Mouse (Mus musculus): ENCODE measurements around the gene Birc5.

Birc5 gene

DNA sequence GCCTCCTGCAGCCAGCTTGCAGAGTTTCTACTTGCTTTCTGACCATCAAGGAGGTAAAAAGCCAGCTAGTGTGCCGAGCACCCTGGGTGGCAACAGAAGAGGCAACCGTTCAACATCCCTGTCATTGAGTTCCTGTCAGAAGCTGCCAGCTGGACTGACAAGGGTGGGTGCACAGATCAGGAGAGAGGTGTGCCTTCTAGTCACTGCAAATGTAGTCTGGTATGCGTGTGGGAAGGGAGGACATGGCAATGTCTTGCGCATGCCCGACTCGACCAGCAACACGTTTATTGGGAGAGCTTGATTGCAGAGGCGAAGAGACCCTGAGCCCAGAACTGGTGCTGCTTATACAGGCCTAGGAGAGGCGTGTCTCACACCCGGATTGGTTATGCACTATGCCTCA is 8.4 kb downstream of the Birc5 start:
- no peak for DNase-seq

DNA sequence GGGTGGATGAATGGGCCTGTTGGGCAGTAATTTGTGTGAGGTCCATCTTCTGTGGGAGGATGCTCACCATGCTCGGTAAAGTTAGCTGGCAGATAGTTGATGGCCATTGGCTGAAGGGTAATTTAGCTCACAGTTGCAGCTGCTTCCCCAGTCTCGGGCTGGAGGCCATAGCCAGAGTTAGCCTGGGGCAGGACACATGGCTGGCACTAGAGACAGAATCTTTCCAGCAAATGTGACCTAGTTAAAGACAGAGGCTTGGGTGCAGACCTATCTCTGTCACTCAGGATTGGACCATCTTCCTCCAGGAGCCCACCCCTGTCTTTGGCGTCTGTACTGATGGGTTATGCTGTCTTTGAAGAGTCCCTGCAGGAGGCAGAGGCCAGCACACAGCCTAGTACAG is 9.3 kb downstream of the Birc5 start:
- DNase-seq, result no peak

- peak; percentile 20 to 45 for DNase-seq
Observed at GRCm38 (mm10) chr11:117860601-117861000, 11.6 kb downstream of the Birc5 start, which contains the start of gene Tmem235. Gene Tmem235, plus strand, starts transcription at chr11:117860752.

- DNase-seq, result no peak
Observed at GRCm38 (mm10) chr11:117863174-117863856, 14.3 kb downstream of the Birc5 start.

DNA sequence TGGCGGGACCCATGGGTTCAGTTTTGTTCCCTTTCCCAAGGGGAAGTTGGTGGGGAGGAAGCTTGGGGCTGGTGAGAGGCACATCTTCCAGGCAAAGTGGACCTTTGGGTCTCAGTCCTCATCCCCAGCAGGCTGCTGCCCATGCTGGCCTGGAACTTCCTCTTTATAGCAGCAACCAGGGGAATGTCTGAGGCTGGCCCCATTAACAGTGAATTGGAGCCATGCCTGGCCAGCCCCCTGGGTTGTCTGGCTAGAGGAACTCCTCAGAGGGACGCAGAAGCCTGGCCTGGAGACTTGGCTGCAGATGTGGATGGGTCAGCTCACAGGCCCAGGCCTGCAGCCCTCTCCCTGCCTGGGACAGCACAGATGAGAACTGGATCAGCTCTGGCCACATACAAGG is 15.8 kb downstream of the Birc5 start:
- no peak for DNase-seq

DNA sequence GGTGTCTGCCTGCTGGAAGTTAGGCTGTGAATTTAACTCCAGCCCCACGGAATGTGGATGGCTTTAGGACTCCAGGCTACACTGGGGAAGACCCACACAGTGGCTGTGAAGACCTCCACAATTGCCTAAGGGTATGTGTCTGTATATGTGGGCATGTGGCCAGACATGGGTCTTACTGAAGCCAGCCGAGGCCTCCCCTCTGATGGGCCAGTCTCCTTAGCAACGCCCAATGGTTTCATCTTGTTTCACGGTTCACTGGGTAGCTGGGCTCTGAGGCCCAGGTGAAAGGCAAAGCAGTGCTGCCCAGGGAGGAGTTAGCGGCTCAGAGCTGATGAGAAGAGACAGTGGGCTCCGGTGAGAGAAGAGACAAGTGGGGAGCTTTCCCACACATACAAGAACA is 16.9 kb downstream of the Birc5 start:
- DNase-seq, result no peak

DNA sequence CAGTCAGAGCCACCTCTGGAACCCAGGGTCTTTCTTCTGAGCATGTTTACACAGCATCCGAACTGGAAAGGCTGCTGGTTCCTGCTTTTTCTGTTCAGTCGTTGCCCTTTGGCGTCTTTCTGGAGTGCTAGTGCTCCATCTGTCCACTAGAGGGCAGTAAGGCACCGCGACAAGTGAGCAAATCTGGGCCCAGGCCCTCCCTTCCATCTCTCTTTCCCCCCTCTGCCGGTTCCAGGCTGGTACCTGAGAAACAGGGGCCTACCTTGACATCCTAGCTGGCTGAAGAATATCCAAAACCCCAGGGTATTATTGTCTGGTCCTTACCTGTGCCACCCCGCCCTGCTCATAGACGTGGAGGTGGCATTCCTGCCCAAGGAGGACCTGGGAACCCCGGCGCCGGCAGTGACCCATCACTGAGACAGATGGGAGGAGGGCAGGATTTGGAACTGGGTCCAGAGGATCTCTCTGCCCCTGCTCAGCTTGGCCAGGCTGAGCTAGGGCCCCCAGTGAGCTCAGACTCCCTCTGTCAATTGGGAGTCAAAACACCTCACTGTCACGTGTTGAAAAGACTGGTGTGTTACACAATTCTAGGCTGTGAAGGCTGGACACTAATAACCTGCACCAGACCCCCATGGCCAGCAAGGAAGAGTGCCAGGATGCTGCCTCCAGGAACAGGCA is 21.8 kb downstream of the Birc5 start:
- peak; percentile 77 to 81 for DNase-seq

DNA sequence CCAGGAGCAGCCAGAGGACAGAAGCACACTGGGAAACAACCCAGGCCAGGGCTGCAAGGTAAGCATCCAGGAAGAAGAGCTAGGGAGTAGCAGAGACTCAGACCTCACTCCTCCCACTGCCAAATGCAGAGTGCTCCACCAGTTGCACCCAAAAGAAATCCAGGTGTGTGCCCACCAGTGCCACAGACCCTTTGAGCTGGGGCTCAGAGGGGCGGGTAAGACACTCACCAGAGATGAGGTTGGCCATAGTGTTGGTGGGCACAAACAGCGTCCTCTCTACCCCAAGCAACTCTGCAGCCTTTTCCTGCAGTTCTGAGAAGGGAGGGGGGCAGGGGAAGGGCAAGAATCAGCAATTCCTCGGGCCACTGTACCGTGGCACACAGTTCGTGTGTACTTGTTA is 22.3 kb downstream of the Birc5 start:
- peak in 1 of 2 experiments; percentile 72 for DNase-seq

DNA sequence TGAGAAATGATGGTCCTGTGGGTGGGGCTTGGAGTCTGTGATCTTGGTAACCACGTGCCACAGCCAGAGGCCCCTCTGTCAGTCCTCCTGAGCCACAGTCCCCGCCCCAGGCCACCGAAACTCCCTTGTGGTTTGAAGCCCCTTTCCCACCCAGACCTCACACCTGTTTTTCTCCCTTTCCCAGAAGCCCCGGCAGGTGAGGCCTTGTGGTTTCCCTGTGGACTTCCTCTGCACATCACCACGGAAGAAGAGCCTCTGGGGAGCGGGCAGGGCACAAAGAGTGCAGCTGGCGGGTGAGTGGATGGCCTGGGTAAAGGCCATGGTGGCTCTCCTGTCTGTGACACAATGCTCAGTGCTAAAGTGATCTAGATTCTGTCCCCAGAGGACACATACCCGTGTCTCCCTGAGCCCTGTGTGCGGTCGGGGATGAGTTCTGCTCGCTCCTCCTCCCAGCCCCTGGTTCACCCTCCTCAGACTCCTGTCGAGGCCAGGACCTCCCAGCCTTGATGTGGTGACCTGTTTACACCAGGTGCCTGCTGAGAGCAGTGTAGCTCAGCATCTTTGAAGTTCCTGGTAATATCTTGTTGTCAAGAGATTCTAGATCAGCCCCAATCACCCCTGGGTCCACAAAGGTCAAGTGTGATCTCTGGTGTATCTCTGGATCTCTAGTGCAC is 23.0 kb downstream of the Birc5 start:
- peak; percentile 91 to 96 for DNase-seq

GRCm38 (mm10) chr11:117872861-117873608 is 24.0 kb downstream of the Birc5 start, which contains the start of gene Tha1:
Gene Tha1, minus strand, starts transcription at chr11:117873481.
- peak; percentile 66 to 73 for DNase-seq

DNA sequence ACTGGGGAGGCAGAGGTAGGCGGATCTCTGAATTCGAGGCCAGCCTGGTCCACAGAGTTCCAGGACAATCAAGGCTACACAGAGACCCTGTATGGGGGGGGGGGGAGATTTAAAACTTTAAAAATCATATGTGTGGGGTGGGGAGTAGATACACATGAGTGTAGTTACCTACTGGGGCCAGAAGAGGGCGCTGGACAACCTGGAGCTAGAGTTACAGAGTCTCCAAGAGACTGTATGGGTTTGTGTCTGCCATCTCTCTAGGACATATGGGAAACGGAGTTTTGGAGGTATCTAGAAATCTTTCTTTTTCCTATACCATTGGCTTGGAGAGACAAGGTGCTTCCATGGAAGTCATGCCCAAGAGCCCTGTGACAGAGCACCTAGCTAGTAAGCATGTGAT is 25.4 kb downstream of the Birc5 start:
- peak; percentile 52 to 66 for DNase-seq

DNA sequence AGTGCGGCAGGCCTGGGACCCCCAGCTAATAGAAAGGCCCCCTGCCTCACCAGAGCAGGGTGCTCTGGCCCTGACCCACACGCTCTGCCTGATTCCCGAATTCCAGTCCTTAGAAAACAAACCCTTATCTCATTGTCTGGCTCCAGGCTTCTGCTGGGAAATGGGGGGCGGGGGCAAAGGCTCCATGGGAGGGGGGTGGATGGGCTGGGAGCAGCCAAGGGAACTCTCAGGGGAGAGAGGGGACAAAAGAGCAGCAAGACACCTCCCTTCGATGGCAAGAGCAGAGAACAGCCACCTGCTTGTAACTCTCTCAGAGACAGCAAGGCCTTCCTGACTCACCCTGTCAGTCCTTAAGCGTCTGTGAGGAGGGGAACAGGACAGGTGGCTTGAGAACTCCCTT is 26.6 kb downstream of the Birc5 start:
- no peak for DNase-seq

DNA sequence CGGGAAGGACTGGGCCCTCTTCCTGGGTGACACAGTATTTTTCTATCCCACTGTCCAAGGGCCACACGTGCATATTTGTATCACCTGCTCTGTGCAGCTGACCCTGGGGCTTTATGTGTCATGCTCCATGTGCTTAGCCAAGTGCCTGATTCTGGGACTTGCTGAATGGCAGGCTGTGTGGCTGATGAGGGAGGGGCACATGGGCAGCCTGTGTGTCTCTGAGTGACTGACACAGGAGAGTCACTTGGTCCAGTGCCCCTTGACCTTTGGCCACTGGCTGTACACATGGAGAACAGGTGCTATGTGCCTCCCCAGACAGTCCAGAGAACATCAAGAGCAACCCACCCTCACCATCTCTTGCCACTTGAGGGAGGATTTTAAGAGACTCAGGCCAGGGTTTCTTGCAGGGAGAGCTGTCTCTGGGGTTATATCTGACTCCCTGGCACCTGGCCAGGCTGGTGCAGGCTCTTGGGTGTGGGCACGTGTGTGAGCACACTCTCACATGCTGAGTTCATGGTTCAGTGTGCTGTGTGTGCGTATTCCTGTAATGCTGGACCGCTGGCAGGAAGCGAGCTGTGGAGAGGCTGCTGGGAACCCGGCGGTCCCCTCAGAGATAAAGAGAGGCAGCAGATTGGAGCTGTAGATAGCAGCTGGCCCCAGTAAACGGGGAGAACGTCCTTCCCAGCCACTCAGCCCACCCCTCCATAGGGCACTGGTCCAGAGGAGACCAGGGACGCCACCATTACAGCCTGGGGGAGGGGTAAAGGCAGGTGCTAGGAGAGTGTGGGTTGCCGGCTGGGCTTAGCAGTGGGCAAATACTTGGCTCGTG is 29.1 kb downstream of the Birc5 start:
- peak; percentile 64 to 79 for DNase-seq

DNA sequence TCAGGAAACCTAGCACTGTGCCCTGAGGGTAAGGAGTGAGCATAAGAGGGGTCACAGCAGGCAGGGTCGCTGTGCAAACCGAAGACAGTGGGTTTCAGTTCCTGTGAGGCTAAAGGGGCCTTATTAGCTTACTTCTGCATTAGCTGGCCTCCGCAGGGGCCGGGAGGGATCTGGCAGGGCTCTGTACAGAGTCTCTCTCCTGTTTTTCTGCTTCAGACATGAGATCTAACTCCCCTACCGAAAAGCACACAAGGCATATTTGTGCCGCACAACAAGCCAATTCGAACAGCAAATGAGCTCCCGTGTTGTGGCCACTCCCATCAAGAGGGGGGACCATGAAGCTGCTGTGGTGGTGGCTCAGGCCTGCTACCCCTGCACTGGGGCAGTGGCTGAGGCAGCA is 29.8 kb downstream of the Birc5 start:
- no peak for DNase-seq

DNA sequence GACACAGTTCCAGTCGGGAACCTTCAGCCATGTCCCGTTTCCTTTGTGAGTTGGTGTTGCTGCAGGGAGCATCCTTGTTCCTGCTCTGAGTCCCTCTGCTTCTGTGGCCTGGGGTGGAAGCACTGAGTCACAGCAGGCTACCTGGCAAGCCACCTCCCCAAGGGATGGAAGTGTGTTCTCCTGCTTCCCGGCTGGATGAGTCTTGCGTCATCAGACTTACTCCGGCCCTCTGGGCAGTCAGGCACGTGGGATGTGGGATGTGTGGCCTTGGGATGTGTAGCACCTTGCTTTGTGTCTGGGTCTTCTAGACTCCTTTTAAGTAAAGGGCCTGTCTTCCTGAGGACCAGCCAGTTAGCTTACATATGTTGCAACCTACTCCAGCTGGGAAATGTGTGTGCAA is 30.6 kb downstream of the Birc5 start:
- DNase-seq, result no peak

- no peak for DNase-seq
Observed at GRCm38 (mm10) chr11:117880336-117880976, 31.4 kb downstream of the Birc5 start.

DNA sequence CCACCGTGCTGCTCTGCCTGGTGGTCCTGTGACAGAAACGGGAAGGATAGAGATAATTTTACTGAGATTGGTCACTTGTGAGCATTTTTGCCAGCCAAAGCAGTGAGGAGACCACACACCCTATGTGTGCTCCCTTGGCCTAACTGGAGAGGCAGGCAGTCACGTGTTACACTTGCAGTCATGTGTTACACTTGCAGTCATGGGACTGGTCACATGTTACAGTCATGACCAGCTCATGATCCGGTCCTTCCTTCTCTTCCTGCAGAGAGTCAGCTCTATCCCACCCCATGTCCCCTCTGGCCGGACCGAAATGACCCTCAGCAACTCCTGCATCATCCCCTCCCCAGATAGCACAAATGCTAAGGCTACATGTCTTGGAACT is 31.9 kb downstream of the Birc5 start:
- no peak for DNase-seq

DNA sequence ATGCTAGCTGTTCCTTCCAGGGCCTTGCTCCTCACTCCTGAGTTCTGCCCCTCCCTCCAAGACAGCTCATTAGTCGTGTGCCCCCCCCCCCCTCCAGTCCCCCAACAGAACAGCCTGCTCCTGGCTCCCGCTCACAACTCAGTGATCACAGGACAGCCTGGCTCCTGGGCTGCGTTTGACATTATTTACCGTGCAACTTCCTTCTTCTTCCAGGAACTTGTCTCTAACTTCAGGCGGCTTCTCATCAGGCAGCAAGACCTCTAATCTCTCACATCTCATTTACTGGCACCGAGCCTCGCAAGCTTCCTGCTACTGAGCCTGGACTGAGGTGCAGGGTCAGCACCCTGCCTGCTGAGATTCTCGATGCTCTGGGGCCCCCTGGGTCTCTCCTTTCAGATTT is 32.7 kb downstream of the Birc5 start:
- DNase-seq, result no peak

- no peak for DNase-seq
Observed at GRCm38 (mm10) chr11:117882208-117882607, 33.2 kb downstream of the Birc5 start.

GRCm38 (mm10) chr11:117886000-117886399 is 36.9 kb downstream of the Birc5 start:
- no peak for DNase-seq

DNA sequence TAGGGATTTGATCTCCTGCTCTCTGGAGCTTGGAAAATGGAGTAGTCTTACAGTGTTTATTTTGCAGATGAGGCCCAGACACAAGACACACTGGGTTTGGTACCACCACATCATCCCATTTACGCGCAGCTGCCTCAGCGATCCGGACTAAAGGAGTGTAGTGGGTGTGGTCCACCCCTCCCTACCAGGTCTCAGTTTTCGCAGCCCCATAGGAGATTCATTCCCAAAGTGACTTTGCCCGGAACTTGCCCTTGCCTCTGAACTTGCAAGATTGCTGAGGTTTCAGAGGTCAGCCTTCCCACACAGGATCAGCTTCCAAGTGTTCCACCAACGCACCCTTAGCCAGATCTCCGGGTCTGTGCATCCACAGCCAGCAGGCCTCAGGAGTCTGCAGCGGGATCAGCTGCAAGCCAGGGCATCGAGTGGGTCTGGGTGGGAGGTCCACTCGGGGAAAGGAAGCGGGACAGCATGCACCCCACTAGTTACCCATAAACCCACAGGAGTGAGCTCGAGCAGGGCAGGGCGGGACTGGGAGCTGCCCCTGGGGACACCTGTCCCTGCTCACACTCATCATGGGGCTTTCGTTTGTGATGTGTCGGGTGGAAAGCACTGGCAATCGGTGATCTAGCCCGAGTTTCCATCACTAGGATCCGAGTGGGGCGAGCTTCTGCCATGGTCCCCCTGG is 39.3 kb downstream of the Birc5 start:
- no peak for DNase-seq

Measured in thymus, postnatal 36 days (tissue).